Mouse (Mus musculus): ENCODE results near the gene Klhl32. TPM values are rescaled to one million over a fixed set of nuclear protein-coding genes. Genes with fewer than 3 reads are reported as not detected.

Klhl32 gene
- polyA plus RNA-seq, 1 experiment from 2014 or later: 6.4 TPM

DNA sequence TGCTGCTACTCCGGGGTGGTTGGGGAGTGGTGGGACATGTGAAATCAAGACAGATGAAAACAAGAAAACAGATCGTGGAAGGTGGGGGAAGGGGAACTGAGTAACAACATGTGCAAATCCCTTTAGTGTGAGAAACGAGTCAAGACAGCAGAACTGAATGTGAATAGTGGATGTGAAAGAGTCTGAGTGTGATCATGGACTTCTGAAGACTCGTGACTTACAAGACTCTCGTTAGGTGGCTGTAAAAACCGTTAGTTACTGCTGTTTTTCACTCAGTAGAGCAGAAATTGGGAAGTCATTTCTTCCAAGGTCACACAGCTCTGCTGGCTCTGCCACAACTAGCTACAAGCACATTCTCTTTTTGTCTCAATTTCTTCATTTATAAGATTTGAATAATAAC is 282.9 kb downstream of the Klhl32 start:
- Histone ChIP-seq H3K4me3 (ENCODE audit: low read depth, low read length) (no peak overlapping the region), H3K27ac (ENCODE audit: low read depth, low read length) (no peak overlapping the region), H3K9ac (ENCODE audit: low read length) (no peak overlapping the region), H3K27me3 (ENCODE audit: control insufficient read depth, insufficient read depth, low read length) (no peaks in the 10 kb centered on the region), H3K4me2 (no peak overlapping the region), H3K36me3 (ENCODE audit: control insufficient read depth, insufficient read depth, low read length) (no peaks in the 10 kb centered on the region), H3K9me3 (ENCODE audit: control insufficient read depth, low read length) (no peaks in the 10 kb centered on the region), H3K4me1 (ENCODE audit: control insufficient read depth, insufficient read depth, low read length) (no peaks in the 10 kb centered on the region)
- 75% methylated on average over 6 of the region's 6 CpGs for WGBS
- DNase-seq (ENCODE audit: low spot score, missing footprints): no peak
- ATAC-seq (ENCODE audit: low FRiP score): no peak

Other genes with a start within 250 kb of the Klhl32 start
- 69.6 and 79.0 TPM in 2 replicates for gene Ndufaf4, start 47.0 kb upstream of the Klhl32 start, polyA plus RNA-seq (2014; fragmentation: Nextera tagmentation; extraction: Ambion mirVana)
- 2.3 and 2.4 TPM in 2 replicates for gene Gpr63, start 115.3 kb upstream of the Klhl32 start, polyA plus RNA-seq (2014; fragmentation: Nextera tagmentation; extraction: Ambion mirVana)